Mouse (Mus musculus) CH12.LX (cell line): ENCODE measurements around the gene Srsf9. TPM values are rescaled to one million over a fixed set of nuclear protein-coding genes. Genes with fewer than 3 reads are reported as not detected.

Experiments
- DNase-seq: peaks from one replicate; pipeline ENCODE4 v3.0.0-alpha.2; 2013; ENCODE audit errors: extremely low read depth
- H3K27ac ChIP-seq: 2 replicates; pipeline ENCODE4 v1.5.1; 2012; ENCODE audit warnings: low read depth, mild to moderate bottlenecking, control low read depth, moderate library complexity; ENCODE audit not compliant: insufficient read depth
- H3K27me3 ChIP-seq: replicated peaks from 2 replicates; pipeline ENCODE3; 2012; ENCODE audit warnings: inconsistent platforms
- H3K36me3 ChIP-seq, 2 experiments: replicated peaks in 1 of 2; 2 replicates each; pipeline versions ENCODE3 to v1.6.1; 2012; ENCODE audit warnings: inconsistent platforms in 1 of 2, low read length in 1 of 2, mild to moderate bottlenecking in 1 of 2, mixed read lengths in 1 of 2, moderate library complexity in 1 of 2; ENCODE audit not compliant: control insufficient read depth in 1 of 2, insufficient read depth in 1 of 2
- H3K4me1 ChIP-seq, 2 experiments: 2 replicates each; pipeline ENCODE4 v1.6.1; 2012; ENCODE audit warnings: inconsistent platforms in 1 of 2, moderate library complexity in 1 of 2; ENCODE audit not compliant: insufficient read depth in 2 of 2, control insufficient read depth in 1 of 2
- H3K4me2 ChIP-seq: 2 replicates; pipeline ENCODE4 v1.6.1; 2012; ENCODE audit warnings: low read depth, mild to moderate bottlenecking, control low read depth; ENCODE audit not compliant: poor library complexity, insufficient read depth, severe bottlenecking
- H3K4me3 ChIP-seq, 3 experiments: fragments of 150-350 bp in 1 of 3; sonication (generic) in 1 of 3; replicated peaks in 1 of 3; 2 replicates each; pipeline versions ENCODE3 to v1.5.1; 2011 to 2012; ENCODE audit warnings: low read depth in 2 of 3, low read length in 2 of 3, mild to moderate bottlenecking in 2 of 3, moderate library complexity in 2 of 3, control low read depth in 1 of 3, improper control_type of control experiment in 1 of 3, inconsistent platforms in 1 of 3, mixed read lengths in 1 of 3; ENCODE audit not compliant: poor library complexity in 1 of 3
- H3K79me2 ChIP-seq: replicated peaks from 2 replicates; pipeline ENCODE4 v1.6.1; 2012; ENCODE audit warnings: mild to moderate bottlenecking, moderate library complexity; ENCODE audit not compliant: control insufficient read depth, poor library complexity, insufficient read depth, severe bottlenecking; ENCODE audit errors: extremely low read depth
- H3K9ac ChIP-seq: 2 replicates; pipeline ENCODE4 v1.6.1; 2012; ENCODE audit warnings: low read depth, mild to moderate bottlenecking, control low read depth, moderate library complexity; ENCODE audit not compliant: insufficient read depth
- H3K9me3 ChIP-seq: replicated peaks from 2 replicates; pipeline ENCODE3; 2012; ENCODE audit warnings: low read length, inconsistent platforms, mixed read lengths
- BHLHE40 ChIP-seq: IDR thresholded peaks from 2 replicates; pipeline ENCODE4 v1.6.1; 2011; ENCODE audit warnings: mild to moderate bottlenecking, low read depth, low read length, improper control_type of control experiment
- CHD1 ChIP-seq: IDR thresholded peaks from 2 replicates; pipeline ENCODE4 v1.6.1; 2012; ENCODE audit warnings: low read depth, low read length, improper control_type of control experiment, inconsistent platforms
- CHD2 ChIP-seq: IDR thresholded peaks from 2 replicates; pipeline ENCODE4 v1.6.1; 2011; ENCODE audit warnings: low read length, improper control_type of control experiment
- CTCF ChIP-seq, 2 experiments: IDR thresholded peaks in 1 of 2; conservative IDR thresholded peaks in 1 of 2; 2 replicates each; pipeline ENCODE4 v1.5.1; 2011 to 2012; ENCODE audit warnings: low read depth in 2 of 2, low read length in 2 of 2, improper control_type of control experiment in 1 of 2, inconsistent platforms in 1 of 2, mild to moderate bottlenecking in 1 of 2, moderate library complexity in 1 of 2
- E2F4 ChIP-seq: IDR thresholded peaks from 2 replicates; pipeline ENCODE4 v1.6.1; 2011; ENCODE audit warnings: low read depth, low read length, improper control_type of control experiment; ENCODE audit not compliant: insufficient replicate concordance
- ELF1 ChIP-seq: IDR thresholded peaks from 2 replicates; pipeline ENCODE4 v1.6.1; 2014; ENCODE audit warnings: low read depth, mild to moderate bottlenecking, inconsistent platforms, low read length, improper control_type of control experiment
- EP300 ChIP-seq: IDR thresholded peaks from 2 replicates; pipeline ENCODE4 v1.6.1; 2011; ENCODE audit warnings: low read length, improper control_type of control experiment
- ETS1 ChIP-seq: conservative IDR thresholded peaks from 2 replicates; pipeline ENCODE4 v1.6.1; 2012; ENCODE audit warnings: low read depth, mild to moderate bottlenecking, inconsistent platforms, low read length, improper control_type of control experiment, moderate library complexity
- GABPA ChIP-seq: IDR thresholded peaks from 2 replicates; pipeline ENCODE4 v1.6.1; 2012; ENCODE audit warnings: low read depth, low read length, improper control_type of control experiment, inconsistent platforms; ENCODE audit not compliant: insufficient replicate concordance
- HCFC1 ChIP-seq: IDR thresholded peaks from 2 replicates; pipeline ENCODE4 v1.6.1; 2012; ENCODE audit warnings: low read depth, mild to moderate bottlenecking, inconsistent platforms, low read length, improper control_type of control experiment
- IRF4 ChIP-seq: IDR thresholded peaks from 2 replicates; pipeline ENCODE4 v1.6.1; 2014; ENCODE audit warnings: low read depth, mild to moderate bottlenecking, inconsistent platforms, low read length, improper control_type of control experiment
- JUN ChIP-seq: IDR thresholded peaks from 2 replicates; pipeline ENCODE4 v1.6.1; 2011; ENCODE audit warnings: low read depth, mild to moderate bottlenecking, low read length, improper control_type of control experiment, moderate library complexity; ENCODE audit not compliant: insufficient read depth
- JUND ChIP-seq: conservative IDR thresholded peaks from 2 replicates; pipeline ENCODE4 v1.6.1; 2011; ENCODE audit warnings: low read depth, low read length, improper control_type of control experiment
- KAT2A ChIP-seq: IDR thresholded peaks from 2 replicates; pipeline ENCODE4 v1.6.1; 2012; ENCODE audit warnings: low read length, improper control_type of control experiment, inconsistent platforms; ENCODE audit not compliant: insufficient replicate concordance
- MAFK ChIP-seq: IDR thresholded peaks from 2 replicates; pipeline ENCODE4 v1.6.1; 2011; ENCODE audit warnings: low read length, improper control_type of control experiment; ENCODE audit not compliant: insufficient replicate concordance
- MAX ChIP-seq: IDR thresholded peaks from 2 replicates; pipeline ENCODE4 v1.6.1; 2011; ENCODE audit warnings: low read length, improper control_type of control experiment
- MAZ ChIP-seq: IDR thresholded peaks from 2 replicates; pipeline ENCODE4 v1.6.1; 2012; ENCODE audit warnings: low read depth, mild to moderate bottlenecking, inconsistent platforms, low read length, improper control_type of control experiment, moderate library complexity
- MEF2A ChIP-seq: IDR thresholded peaks from 2 replicates; pipeline ENCODE4 v1.6.1; 2014; ENCODE audit warnings: low read depth, mild to moderate bottlenecking, inconsistent platforms, low read length, improper control_type of control experiment, borderline replicate concordance
- MXI1 ChIP-seq: IDR thresholded peaks from 2 replicates; pipeline ENCODE4 v1.6.1; 2011; ENCODE audit warnings: mild to moderate bottlenecking, low read depth, low read length, improper control_type of control experiment
- MYC ChIP-seq: IDR thresholded peaks from 2 replicates; pipeline ENCODE4 v1.6.1; 2011; ENCODE audit warnings: low read depth, mild to moderate bottlenecking, improper control_type of control experiment, low read length
- NELFE ChIP-seq: IDR thresholded peaks from 2 replicates; pipeline ENCODE4 v1.6.1; 2011; ENCODE audit warnings: low read depth, low read length, improper control_type of control experiment
- NRF1 ChIP-seq: IDR thresholded peaks from 2 replicates; pipeline ENCODE4 v1.6.1; 2014; ENCODE audit warnings: low read depth, mild to moderate bottlenecking, inconsistent platforms, low read length, improper control_type of control experiment, moderate library complexity
- PAX5 ChIP-seq: IDR thresholded peaks from 2 replicates; pipeline ENCODE4 v1.6.1; 2012; ENCODE audit warnings: low read length, inconsistent platforms, mixed read lengths
- POLR2A ChIP-seq: IDR thresholded peaks from 2 replicates; pipeline ENCODE4 v1.6.1; 2011; ENCODE audit warnings: low read depth, mild to moderate bottlenecking, improper control_type of control experiment, low read length
- POLR2AphosphoS2 ChIP-seq: IDR thresholded peaks from 2 replicates; pipeline ENCODE4 v1.6.1; 2011; ENCODE audit warnings: low read depth, low read length, improper control_type of control experiment
- RAD21 ChIP-seq: IDR thresholded peaks from 2 replicates; pipeline ENCODE4 v1.6.1; 2011; ENCODE audit warnings: low read depth, mild to moderate bottlenecking, low read length, improper control_type of control experiment, moderate library complexity
- RCOR1 ChIP-seq: conservative IDR thresholded peaks from 2 replicates; pipeline ENCODE4 v1.6.1; 2012; ENCODE audit warnings: low read depth, mild to moderate bottlenecking, inconsistent platforms, low read length, improper control_type of control experiment
- SIN3A ChIP-seq: IDR thresholded peaks from 2 replicates; pipeline ENCODE4 v1.6.1; 2012; ENCODE audit warnings: low read length, improper control_type of control experiment, inconsistent platforms
- SMC3 ChIP-seq: IDR thresholded peaks from 2 replicates; pipeline ENCODE4 v1.6.1; 2011; ENCODE audit warnings: low read depth, low read length, improper control_type of control experiment
- TBP ChIP-seq: conservative IDR thresholded peaks from 2 replicates; pipeline ENCODE4 v1.6.1; 2011; ENCODE audit warnings: low read depth, low read length, improper control_type of control experiment
- TCF12 ChIP-seq: IDR thresholded peaks from 2 replicates; pipeline ENCODE4 v1.6.1; 2014; ENCODE audit warnings: low read depth, mild to moderate bottlenecking, inconsistent platforms, low read length, improper control_type of control experiment
- UBTF ChIP-seq: IDR thresholded peaks from 2 replicates; pipeline ENCODE4 v1.6.1; 2012; ENCODE audit warnings: low read depth, mild to moderate bottlenecking, inconsistent platforms, low read length, improper control_type of control experiment, moderate library complexity
- USF1 ChIP-seq: IDR thresholded peaks from 2 replicates; pipeline ENCODE4 v1.6.1; 2014; ENCODE audit warnings: low read depth, mild to moderate bottlenecking, inconsistent platforms, low read length, improper control_type of control experiment
- USF2 ChIP-seq: conservative IDR thresholded peaks from 2 replicates; pipeline ENCODE4 v1.6.1; 2011; ENCODE audit warnings: low read depth, low read length, improper control_type of control experiment
- ZC3H11A ChIP-seq: IDR thresholded peaks from 2 replicates; pipeline ENCODE4 v1.6.1; 2012; ENCODE audit warnings: low read depth, mild to moderate bottlenecking, inconsistent platforms, low read length, improper control_type of control experiment
- ZKSCAN1 ChIP-seq: IDR thresholded peaks from 2 replicates; pipeline ENCODE4 v1.6.1; 2012; ENCODE audit warnings: low read depth, inconsistent platforms, low read length, improper control_type of control experiment, borderline replicate concordance
- ZMIZ1 ChIP-seq: IDR thresholded peaks from 2 replicates; pipeline ENCODE4 v1.6.1; 2012; ENCODE audit warnings: low read depth, mild to moderate bottlenecking, inconsistent platforms, low read length, improper control_type of control experiment
- ZNF384 ChIP-seq: IDR thresholded peaks from 2 replicates; pipeline ENCODE4 v1.6.1; 2012; ENCODE audit warnings: low read depth, low read length, improper control_type of control experiment, inconsistent platforms
- dilution Hi-C: fragments of 300-500 bp; cut with MboI; formaldehyde crosslinking; loops from 2 replicates; pipeline ENCODE4 v1.14.3; 2020; ENCODE audit warnings: low sequenced_read_pairs; ENCODE audit not compliant: extremely low pct_unique_long_range_greater_than_20kb, extremely low pct_ligation_motif_present
- in situ Hi-C: fragments of 300-500 bp; cut with MboI; formaldehyde crosslinking; loops from 3 replicates; pipeline ENCODE4 v1.14.3; 2019; ENCODE audit warnings: low sequenced_read_pairs, low pct_ligation_motif_present, low pct_unique_long_range_greater_than_20kb, mixed read lengths
- polyA plus RNA-seq: library from polyadenylated mRNA; unstranded; fragments of >175 nt; gene quantifications from 2 replicates; pipeline ENCODE4 v1.2.1, GENCODE M21; 2012; ENCODE audit warnings: low read depth; ENCODE audit not compliant: insufficient read length
- total RNA-seq, 2 experiments: library from RNA; depleted of rRNA; stranded (reverse); fragments of 300-350 nt in 1 of 2; fragments of >200 nt in 1 of 2; gene quantifications; 2 replicates each; pipeline ENCODE4 v1.2.3; 2012 to 2014

Gene Srsf9
- total and polyA plus RNA-seq, 3 experiments: 73.4 to 130 (median 117) TPM

- Histone ChIP-seq H3K4me1 (peaks cover 5 to 26% of the 10 kb centered on the region in 2 experiments), H3K79me2 (peaks cover 43% of the 10 kb centered on the region), H3K27ac (peak within 1 kb of the TSS; percentile 89), H3K4me3 (peak within 1 kb of the TSS; percentile 76 to 95 (median 77)), H3K9ac (peak within 1 kb of the TSS; percentile 91), H3K9me3 (no peaks in the 10 kb centered on the region), H3K36me3 (peaks cover 42 to 61% of the 10 kb centered on the region in 2 experiments), H3K4me2 (peak within 1 kb of the TSS; percentile 94), H3K27me3 (no peaks in the 10 kb centered on the region)
- in situ Hi-C loops: loop anchor here (5.0 kb wide), 1 partner anchor 38 kb away; the partner anchor contains the start of gene Dynll1
- TF ChIP-seq ELF1 (peak; percentile 71; the same call in 1 of the 2 replicates), USF1 (0 out of 2 replicates have a peak, but pooled peaks have one; percentile 2), USF2 (no peak), EP300 (0 out of 2 replicates have a peak, but pooled peaks have one; percentile 28), MYC (0 out of 2 replicates have a peak, but pooled peaks have one; percentile 66), MAZ (peak; percentile 99), MXI1 (peak; percentile 91; the same call in 1 of the 2 replicates), UBTF (no peak), NELFE (peak; percentile 81), NRF1 (peak; percentile 66), SIN3A (peak; percentile 94), PAX5 (no peak), CHD2 (peak; percentile 26; the same call in 1 of the 2 replicates), POLR2AphosphoS2 (no peak; the same call in 1 of the 2 replicates), TCF12 (peak; percentile 73), JUND (no peak), RAD21 (no peak), ETS1 (no peak), ZMIZ1 (peak; percentile 70), TBP (no peak), MEF2A (peak; percentile 62; the same call in 1 of the 2 replicates), KAT2A (peak; percentile 81; the same call in 1 of the 2 replicates), ZNF384 (no peak), SMC3 (no peak), ZC3H11A (no peak), POLR2A (peak; percentile 70; the same call in 1 of the 2 replicates), MAFK (no peak), GABPA (peak; percentile 46; the same call in 1 of the 2 replicates), IRF4 (0 out of 2 replicates have a peak, but pooled peaks have one; percentile 27), E2F4 (no peak), JUN (no peak), ZKSCAN1 (no peak; the same call in 1 of the 2 replicates), CHD1 (no peak), BHLHE40 (peak; percentile 93), RCOR1 (peak; percentile 48; the same call in 1 of the 2 replicates), CTCF (conservative IDR thresholded peaks at IDR 0.05 in 1 of 2, IDR thresholded peaks at IDR 0.05 in 1 of 2; ENCODE audit: low read depth in 2 of 2, low read length in 2 of 2) (no peak), MAX (peak; percentile 14; the same call in 1 of the 2 replicates), HCFC1 (peak; percentile 90)
- peak; percentile 83 for DNase-seq
- dilution Hi-C loops: no loop called here
Measured at GRCm38 (mm10) chr5:115340577-115341313, 13.8 kb downstream of the Srsf9 start, which contains the start of the genes Gatc and Triap1. TSS of gene Gatc (minus strand) at chr5:115341178. TSS of gene Triap1 (plus strand) at chr5:115341225.
